Mouse (Mus musculus) frontal cortex, postnatal 14 days (tissue): ENCODE measurements at regions not wholly inside any gene's neighbourhood (a gene's known extent, or its start where the extent isn't known, plus 50 kb on each side); places are given as distances from the start of the nearest gene placed in this dataset.

Experiments used
- DNase-seq, 2 experiments: peaks; one replicate each; pipeline ENCODE4 v3.0.0; 2022; ENCODE audit warnings: low spot score in 2 of 2

DNA sequence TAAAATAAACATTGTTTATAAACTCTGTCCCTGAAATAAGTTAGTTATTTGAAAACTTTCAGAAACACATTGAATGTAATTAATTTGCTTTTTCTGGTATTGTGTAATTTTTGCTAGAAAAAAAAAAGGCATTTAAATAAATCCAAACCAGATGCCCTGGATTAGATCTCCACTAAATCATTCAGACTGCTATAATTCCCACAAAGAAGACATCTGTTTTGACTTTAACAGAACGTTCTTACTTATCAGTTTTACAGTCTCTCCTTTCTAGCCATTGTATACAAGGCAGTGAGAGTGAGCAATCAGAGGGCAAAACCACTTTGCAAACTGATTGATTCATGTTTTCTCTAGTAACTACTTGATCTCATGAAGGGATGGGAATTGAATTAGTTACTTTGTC lies 478.8 kb downstream of the Slitrk6 start:
- DNase-seq = no peak

DNA sequence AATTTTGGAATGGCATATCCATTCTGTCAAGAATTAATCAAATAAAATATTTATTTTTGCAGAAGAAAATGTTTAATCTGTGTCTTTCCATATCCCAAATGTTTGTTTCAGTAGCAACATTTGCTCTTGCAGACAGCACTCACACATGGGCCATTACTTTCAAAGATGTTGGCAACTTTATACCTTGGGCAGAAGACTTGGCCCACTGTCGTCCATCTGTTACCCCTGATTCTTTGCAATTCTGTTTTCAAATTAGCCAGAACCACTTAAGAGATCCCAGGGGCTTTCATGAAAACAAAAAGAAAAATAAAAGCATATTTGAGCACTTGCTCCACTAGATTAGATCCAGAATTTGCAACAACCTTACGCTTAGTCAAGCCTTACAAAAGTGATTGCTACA lies 483.7 kb downstream of the Slitrk6 start:
- no peak for DNase-seq

DNA sequence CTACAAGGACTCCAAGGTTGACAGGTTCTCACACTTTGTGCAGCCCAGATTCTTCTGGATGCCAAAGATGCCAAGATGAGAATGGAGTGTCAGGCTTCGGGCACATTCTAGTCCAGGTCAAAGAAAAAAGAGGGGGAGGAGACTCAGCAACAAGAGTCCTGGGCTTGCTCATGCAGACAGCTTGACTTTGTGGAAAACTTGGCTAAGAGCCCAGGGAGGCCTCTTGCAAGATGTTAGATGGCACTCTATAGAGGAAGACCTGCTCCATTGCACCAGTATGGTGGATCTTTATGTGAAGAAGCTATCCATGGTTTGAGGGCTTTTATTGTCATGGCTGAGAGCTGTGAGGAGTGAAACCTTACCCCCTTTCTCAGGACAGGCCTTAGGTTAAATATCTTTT lies 510.5 kb downstream of the Slitrk6 start:
- DNase-seq = no peak

DNA sequence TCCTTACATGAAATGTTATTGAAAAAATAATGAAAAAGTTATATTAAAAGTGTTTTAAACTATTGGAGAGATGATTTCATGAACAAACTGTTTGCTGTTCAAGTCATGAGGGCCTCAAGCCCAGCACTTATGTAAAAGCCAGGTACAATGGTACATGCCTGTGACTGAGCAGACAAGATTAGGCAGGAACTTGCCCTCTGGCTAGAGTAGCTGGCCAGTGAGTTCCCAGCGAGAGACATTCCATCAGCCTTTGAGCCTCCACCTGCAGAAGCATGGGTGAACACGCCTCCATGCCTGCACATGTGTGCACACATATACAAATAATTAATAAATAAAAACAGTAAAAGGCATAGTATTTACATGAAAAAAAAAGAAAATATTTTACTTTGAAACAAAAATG lies 511.4 kb downstream of the Slitrk6 start:
- no peak for DNase-seq

DNA sequence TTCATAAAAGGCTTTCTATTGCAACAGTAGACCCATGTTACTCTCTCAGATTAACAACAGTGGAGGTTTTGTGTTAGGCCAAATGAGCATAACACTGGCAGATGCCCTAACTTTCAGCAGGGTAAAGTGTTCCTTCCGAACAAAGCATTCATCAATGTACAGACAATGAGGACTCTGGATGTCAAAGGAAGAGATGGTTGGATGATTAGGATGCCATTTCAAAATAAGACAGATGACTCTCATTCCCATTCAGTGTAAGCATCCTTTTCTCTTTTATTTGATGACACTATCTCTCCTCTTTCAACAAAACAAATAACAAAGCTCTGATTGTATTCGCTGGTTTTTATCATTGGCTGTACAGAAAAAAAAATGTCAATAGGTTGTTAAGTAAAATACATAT lies 516.1 kb downstream of the Slitrk6 start:
- DNase-seq = no peak

DNA sequence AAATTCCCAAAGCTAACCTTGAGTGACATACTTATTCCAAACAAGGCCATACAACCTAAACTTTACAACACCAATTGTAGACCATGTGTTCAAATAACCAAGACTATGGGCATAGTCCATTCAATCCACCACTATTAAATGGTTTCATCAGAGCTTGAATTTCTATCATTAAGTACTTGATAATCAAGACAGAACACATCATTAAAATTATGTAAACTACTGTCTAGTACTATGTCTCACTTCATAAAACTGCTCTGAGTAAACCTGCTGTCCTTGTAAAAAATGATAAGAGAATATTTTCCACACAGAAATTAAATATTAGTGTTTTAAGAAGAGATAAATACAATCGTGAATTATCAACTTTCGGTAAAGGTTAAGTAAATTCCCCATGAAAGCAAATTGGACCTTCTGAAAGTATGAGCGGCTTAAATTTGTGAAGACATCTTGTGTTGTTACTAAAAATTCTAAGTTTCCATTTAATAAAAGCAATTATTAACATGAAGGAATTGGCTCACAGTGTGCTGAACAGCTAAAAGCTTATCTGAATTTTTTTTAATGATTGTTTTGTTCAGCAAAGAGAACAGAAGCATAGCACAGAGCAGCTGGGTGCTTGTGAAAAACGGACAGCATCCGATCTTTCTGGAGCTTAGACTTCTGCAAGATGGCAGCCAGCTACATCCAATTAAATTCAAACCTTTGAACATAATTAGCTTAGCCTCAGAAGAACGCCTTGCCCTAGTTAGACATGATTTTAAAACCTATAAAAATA lies 530.1 kb downstream of the Slitrk6 start:
- DNase-seq = no peak

DNA sequence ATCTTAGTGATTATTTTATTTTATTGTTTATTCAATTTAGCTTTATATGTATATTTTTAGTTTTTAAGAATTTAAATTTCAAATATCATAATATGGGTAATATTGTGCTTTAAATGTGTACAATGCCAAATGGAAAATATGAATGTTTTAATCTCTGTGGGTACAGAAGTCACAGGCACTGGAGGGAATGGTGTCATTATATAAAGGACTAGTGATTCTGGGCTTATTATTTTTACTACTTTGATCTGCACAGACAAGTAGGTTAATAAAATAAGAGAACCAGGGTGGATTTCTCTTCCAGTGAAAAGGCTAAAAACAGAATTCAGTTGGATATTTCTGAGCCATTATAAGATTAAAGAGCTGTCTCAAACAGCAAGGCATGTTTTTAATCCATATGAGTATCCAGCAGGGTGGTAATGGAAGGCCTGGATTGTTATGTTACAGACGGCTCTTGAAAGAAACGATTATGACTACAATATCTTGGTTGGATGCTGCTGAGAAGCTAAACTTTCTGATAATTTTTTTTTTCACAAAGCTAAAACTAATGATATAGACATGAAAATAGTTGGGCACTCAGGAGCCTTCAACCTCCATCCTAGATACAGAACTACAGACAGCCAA lies 563.9 kb downstream of the Slitrk6 start:
- no peak for DNase-seq

DNA sequence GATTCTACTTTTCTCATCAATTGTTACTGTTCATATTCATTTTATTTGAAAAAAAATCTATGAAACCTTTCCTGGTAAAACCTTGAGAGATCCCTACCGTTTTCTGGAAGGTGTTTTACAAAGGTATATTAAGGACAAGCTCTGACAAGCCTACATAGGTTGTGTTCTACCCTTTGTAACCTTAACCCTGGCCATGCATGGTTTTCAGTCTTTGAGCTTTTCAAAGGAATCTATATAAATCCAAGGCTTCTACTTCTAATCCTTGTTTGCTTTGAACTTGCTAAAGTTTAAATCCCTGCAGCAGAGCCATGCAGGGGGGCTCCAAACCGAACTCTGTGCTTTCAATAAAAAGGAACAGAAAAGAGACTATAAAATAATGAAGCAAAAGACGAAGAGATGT lies 564.5 kb downstream of the Slitrk6 start:
- no peak for DNase-seq

DNA sequence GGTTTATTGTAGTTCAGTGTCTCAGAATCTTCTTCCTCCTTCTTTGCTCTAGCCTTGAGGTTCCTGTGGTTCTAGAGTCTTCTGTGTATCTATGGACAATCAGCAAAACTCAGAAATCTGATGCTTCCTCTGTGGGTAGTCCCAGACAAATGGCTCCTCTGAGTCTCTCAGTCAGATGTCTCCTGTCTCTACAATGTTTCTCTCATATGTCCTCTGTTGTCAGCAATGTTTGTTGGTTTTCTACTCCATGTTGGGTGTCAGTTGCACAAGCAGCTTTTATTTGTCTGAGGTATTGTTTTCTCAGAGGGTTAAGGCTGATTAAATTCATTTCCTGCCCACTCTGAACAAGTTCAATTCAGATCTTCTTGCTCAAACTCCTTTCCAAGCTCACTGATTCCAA lies 575.8 kb downstream of the Slitrk6 start:
- DNase-seq = no peak

DNA sequence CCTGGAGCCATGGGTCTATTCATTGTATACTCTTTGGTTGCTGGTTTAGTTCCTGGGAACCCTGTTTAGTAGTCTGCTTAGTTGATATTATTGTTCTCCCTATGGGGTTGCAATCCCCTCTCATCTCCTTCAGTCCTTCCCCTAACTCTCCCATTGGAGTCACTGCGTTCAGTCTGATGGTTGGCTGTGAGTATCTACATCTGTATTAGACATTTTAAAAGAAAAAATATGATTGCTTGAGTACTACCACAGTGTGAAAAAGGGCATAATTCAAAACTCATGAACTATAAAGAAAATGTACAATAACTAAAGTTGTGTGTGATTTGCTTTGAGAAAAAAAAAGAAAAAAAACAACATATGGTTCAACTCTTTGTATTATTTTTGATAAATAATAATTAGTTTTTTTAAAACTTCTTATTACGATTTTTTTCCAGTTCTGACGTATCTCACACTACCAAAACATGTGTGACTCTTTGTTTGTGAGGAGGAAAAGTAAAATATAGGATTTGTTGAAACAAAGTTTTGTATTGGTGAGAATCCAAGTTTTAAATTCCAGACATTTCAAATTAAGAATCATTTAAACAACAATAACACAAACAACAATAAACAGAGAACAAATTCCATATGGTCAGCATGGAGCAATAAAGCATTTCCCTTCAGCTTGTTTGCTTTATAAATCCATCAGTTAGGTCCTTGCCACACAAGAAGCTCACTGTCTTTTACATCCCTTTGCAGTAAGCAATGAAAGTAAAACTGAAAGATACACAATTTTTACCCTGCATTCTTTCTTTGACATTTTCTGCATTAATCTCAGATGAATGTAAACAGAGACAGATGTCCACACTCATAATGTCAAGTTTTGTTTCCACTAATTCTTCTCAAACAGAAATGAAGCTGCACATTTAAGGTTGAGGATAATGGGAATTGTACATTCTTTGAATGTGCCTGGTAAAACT lies 583.5 kb downstream of the Slitrk6 start:
- DNase-seq = no peak

DNA sequence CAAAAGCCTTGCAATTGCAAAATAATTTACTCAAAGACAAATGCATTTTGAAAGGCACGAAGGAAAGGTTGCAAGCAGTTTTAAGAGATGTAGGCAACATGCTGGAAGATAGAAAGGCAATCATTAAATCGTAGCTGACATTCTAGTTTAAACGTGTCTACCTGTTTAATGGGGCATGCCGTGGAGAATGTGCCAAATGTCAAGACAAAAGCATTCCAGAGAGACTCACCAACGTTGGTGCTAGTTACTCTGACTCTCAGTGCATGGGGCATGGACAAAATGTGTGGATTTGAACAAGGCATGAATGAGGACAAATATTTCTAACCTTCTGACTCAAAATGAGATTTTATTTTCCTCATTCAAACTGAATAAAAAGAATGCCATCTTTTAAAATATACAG lies 586.3 kb downstream of the Slitrk6 start:
- no peak for DNase-seq

DNA sequence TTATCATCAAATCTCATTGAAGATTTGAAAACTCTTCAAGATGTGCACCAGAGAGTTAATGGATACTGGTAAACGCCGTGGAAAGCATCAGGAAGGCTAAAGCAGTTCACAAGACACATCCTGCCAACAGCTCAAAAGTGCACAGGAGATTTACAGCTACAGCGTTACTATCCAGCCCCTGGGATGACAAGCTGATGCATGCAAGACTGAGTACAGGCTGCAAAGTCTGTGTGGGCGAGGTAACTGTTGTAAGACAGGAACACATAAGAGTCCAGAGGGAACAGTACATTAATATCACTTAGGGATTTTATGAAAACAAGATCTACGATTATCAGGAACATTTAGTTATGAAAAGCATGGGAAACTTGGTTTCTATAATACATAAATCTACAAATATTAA lies 626.7 kb downstream of the Slitrk6 start:
- DNase-seq = no peak

DNA sequence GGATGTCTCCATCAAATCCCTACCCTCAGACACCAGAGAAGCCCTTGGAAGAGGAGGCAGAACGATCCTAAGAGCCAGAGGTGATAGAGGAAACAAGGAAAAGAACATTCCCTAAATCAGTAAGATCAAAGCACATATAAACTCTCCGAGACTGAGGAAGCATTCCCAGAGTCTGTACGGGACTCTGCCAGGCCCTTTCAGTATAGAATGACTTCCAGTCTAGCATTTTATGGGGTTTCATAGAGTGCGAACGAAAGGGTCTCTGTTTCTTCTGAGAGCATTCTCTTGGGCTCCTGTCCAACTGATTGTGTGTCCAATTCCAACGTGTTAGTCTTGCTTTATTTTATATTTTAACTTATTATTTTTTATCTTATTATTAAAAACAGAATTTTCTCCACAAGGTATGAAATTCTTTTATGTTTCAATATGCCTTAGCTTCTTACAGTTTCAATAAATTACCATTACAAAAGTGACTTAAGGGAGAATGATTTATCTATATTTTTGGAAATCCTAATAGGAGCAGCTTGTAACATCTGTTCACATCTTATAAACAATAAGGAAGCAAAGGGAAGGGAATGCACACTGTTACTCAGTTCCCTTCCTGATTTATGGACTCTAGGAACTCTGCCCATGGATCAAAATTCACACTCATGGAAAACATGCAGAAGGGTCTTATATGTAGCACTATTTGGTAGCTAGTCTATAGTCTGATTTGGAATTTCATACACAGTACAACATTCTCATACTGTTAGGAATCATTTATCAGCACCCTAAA lies 628.8 kb downstream of the Slitrk6 start:
- DNase-seq = no peak

DNA sequence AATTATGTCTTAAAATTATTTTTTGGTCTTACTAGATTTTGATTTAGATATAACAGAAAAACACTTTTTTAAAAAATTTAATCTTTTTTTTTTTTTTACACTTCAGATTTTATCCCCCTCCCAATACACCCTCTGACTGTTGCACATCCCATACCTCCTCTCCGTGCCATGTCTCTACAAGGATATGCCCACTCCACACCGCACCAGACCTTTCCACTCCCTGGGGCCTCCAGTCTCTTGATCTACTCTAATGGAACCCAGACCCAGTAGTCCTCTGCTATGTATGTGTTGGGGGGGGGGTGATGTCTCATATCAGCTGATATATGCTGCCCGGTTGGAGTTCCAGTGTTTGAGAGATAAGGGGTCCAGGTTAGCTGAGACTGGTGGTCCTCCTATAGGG lies 632.2 kb downstream of the Slitrk6 start:
- no peak for DNase-seq

DNA sequence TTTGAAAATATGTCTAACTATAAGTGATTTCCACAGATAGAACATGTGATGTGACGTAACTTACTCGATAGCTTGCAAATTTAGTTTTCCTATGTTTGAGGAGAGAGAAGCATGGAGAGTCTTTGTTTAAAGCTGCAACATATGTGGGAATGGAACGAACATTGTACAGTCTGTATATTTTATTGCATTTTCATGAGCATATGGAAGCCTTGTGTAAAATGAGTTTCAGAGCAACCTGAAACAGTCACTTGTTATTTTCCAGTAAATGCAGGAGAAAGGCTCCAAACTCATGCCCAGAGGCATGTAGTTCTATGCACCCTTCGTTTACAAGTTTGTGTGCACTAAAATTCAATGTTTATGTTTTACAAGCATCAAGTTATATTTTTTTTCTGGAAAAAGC lies 639.4 kb downstream of the Slitrk6 start:
- no peak for DNase-seq

DNA sequence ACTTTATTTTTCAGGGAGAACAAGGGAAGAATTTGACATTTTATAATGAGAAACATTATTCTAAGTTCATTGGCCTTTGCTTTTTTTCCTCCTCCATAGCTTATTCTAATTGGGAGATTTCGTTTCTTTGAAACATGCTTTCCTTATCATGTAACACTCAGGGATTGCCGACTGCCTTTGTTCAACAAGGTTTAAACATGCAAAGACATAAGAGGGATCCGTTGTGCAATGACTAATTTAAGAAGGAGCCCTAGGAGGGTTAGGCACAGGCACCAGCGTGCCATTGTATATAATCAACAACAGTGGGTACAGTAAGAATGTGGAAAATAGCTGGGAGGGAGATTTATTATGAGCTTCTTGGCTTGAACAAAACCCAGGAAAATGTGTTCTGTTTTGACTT lies 654.1 kb downstream of the Slitrk6 start:
- DNase-seq = no peak

DNA sequence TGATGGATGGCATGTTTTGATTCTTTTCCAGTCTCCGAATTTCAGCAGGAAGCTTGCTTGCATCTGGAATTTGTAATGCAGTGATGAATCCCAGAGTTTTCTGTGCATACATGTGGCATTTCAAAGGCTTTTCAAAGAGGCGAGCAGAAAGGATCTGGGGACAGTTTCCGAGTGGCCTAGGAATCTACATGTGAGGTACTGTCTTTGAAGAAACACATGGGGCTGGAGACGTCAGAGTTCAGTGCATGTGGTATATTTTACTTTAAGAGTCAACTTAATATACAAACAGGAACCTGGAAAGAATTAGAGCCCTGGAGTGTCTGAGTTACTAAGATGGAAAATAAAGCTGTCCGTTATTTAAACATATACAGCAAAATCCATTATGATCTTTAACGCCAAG lies 676.6 kb downstream of the Slitrk6 start:
- DNase-seq = no peak

DNA sequence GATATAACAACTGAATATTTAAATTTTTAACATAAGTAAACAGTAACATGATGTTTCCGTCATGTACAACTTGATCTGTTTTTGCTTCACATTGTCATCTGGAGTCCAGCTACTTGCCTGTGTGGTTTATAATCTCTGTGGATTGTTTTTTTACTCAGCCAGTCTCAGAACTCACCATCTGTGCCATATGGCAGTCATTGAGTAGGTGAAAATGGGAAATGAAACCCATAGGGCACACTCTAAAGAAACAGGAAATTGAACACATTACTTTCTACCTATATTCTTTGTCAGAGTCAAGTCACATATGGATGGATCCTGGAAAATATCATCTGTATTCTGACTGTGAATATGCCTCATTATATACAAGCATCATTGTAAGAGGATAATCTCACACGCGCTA lies 707.2 kb downstream of the Slitrk6 start:
- no peak for DNase-seq

DNA sequence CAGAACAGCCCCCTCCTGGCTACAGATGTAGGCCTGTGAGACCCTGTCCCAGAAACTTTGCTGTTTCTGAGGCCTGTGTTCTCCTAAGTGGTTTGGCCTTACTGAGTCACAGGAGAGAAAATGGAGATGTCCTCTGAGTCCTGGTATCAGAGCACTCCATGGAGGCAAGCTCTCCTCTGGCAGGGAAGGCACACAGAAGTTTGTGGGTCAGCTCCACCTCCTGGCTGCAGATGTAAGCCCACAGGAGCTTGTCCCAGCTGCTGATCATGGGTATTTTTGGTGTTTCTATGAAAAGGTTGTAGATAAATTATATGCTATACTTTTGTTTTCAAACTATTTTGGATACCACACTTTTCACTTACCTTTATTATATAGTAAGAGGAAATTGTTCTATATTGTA lies 711.7 kb downstream of the Slitrk6 start:
- no peak for DNase-seq

DNA sequence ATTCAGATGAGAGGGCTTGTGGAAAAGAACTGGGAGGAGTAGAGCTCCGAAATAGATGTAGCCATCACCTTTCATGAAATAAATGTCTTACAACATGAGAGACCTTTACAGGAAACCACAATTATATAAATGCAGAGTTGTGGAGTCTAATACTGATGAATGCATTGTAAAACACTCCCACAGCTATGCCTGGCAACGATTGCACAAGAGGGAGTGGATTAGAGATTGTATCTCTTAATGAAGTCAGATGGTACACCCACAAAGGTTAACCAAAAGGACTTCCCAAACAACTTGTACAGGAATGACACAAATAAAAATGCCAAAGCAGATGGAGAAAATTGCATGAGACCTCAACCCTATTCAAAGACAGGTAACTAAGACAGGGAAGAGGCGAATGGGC lies 733.1 kb downstream of the Slitrk6 start:
- DNase-seq = no peak

DNA sequence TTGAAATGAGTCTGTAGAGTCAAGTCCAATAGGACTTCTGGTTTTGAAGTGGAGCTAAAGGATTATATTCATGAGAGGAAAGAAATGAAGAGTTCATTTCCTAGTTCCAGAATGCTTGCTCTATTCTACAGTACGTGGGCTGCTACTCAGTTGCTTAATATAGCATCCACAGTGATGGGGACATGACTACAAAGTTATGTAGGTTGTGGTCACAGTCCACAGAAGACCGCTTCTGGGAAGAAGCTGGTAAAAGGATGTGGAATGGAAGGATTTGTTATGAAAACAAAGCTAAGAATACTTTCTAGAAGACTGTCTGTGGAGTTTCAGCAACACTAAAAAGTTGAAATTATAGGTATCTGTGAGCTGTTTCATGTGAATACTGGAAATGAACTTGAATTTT lies 739.8 kb downstream of the Slitrk6 start:
- no peak for DNase-seq

DNA sequence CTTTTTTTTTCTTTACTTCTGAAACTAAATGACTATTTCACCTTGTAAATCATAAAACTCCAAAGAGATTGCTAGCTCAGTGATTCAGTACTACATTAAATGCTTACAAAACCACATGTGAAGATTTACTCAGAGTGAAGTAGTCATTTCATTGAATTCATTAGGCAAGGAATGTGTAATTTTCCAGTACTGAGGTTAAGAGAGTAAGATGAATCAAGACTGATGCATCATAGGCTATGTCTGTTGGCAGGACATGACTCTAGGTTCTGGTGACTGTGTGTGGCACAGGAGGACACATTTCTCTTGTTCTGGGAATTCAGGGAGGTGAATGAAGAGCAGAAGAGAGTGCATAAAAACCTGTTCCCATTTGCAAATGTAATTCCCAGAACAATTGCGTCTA lies 741.7 kb downstream of the Slitrk6 start:
- DNase-seq = no peak
